In genomic region chr14:21074398-21075320, GRCm38 (mm10) we compare ENCODE assay signal across 8 mouse cellular contexts. TPM values are rescaled to one million over a fixed set of nuclear protein-coding genes. Genes with fewer than 3 reads are reported as not detected.
DNase-seq lines count a peak whose midpoint lies in the region; ATAC-seq and TF ChIP-seq lines count a peak whose summit lies in the region.

No protein-coding gene starts in this region.

- no peaks in the 10 kb centered on the region for H3K27me3 ChIP-seq in lung, embryonic 16.5 days (ENCODE audit: control insufficient read depth, insufficient read depth, low read depth, low read length)
- H3K27me3 ChIP-seq in hindbrain, postnatal 0 days (ENCODE audit: insufficient read depth, low read length) = no peaks in the 10 kb centered on the region
- H3K27me3 ChIP-seq in midbrain, embryonic 16.5 days (ENCODE audit: control insufficient read depth, insufficient read depth, low read depth, low read length) = no peaks in the 10 kb centered on the region

- H3K4me3 ChIP-seq in lung, embryonic 16.5 days (ENCODE audit: low read length) = peak overlapping the region; percentile 76
- no peak overlapping the region; the same call in 1 of the 2 replicates for H3K4me3 ChIP-seq in hindbrain, postnatal 0 days (ENCODE audit: low read length)
- H3K4me3 ChIP-seq in midbrain, embryonic 16.5 days (ENCODE audit: low read depth, low read length) = no peak overlapping the region; the same call in 1 of the 2 replicates

- H3K27ac ChIP-seq in lung, embryonic 16.5 days (ENCODE audit: low read length) = peak overlapping the region; percentile 21; the same call in 1 of the 2 replicates
- no peak overlapping the region for H3K27ac ChIP-seq in hindbrain, postnatal 0 days
- H3K27ac ChIP-seq in midbrain, embryonic 16.5 days (ENCODE audit: low read length) = no peak overlapping the region

- H3K9me3 ChIP-seq in lung, embryonic 16.5 days (ENCODE audit: control insufficient read depth, low read length) = no peaks in the 10 kb centered on the region
- H3K9me3 ChIP-seq in hindbrain, postnatal 0 days (ENCODE audit: low read length) = no peaks in the 10 kb centered on the region
- H3K9me3 ChIP-seq in midbrain, embryonic 16.5 days (replicated peaks; ENCODE audit: control insufficient read depth, low read length, poor library complexity, severe bottlenecking) = no peaks in the 10 kb centered on the region

- no peak for TF ChIP-seq CTCF in hindbrain, postnatal 0 days (IDR thresholded peaks at IDR 0.05; ENCODE audit: low read depth)

- peaks cover 22% of the 10 kb centered on the region for H3K4me1 ChIP-seq in lung, embryonic 16.5 days (replicated peaks; ENCODE audit: control insufficient read depth, insufficient read depth, low read length)
- H3K4me1 ChIP-seq in hindbrain, postnatal 0 days (ENCODE audit: insufficient read depth, low read length) = 0 out of 2 replicates have a peak, but pooled peaks cover 3% of the 10 kb centered on the region
- H3K4me1 ChIP-seq in midbrain, embryonic 16.5 days (ENCODE audit: control insufficient read depth, insufficient read depth, low read length) = peaks cover 7% of the 10 kb centered on the region

- WGBS in lung, embryonic 16.5 days = 25% methylated on average over 11 of the region's 11 CpGs
- WGBS in hindbrain, postnatal 0 days = 67% methylated on average over 11 of the region's 11 CpGs
- WGBS in midbrain, embryonic 16.5 days = 65% methylated on average over 11 of the region's 11 CpGs

- H3K4me2 ChIP-seq in lung, embryonic 16.5 days (ENCODE audit: low read depth, low read length) = peak overlapping the region; percentile 70
- H3K4me2 ChIP-seq in hindbrain, postnatal 0 days (ENCODE audit: low read depth, low read length) = peak overlapping the region; percentile 82
- peak overlapping the region; percentile 81 for H3K4me2 ChIP-seq in midbrain, embryonic 16.5 days (ENCODE audit: low read length)

- H3K9ac ChIP-seq in lung, embryonic 16.5 days (ENCODE audit: low read length) = no peak overlapping the region
- H3K9ac ChIP-seq in hindbrain, postnatal 0 days (replicated peaks; ENCODE audit: low read length) = no peak overlapping the region
- no peak overlapping the region for H3K9ac ChIP-seq in midbrain, embryonic 16.5 days (ENCODE audit: low read depth, low read length)

- DNase-seq in adrenal gland, postnatal 14 days = peak; percentile 21
- no peak for DNase-seq in adrenal gland, postnatal 10 days
- no peak for DNase-seq in lung, postnatal 10 days
- DNase-seq in hindbrain, postnatal 0 days (ENCODE audit: low spot score) = no peak
- DNase-seq in B cell, adult 2 months = no peak
- DNase-seq in urinary bladder, postnatal 14 days (ENCODE audit: low spot score) = no peak

- ATAC-seq in lung, embryonic 16.5 days (ENCODE audit: low read depth) = no peak
- ATAC-seq in hindbrain, postnatal 0 days = no peak
- no peak for ATAC-seq in midbrain, embryonic 16.5 days

- no peaks in the 10 kb centered on the region for H3K36me3 ChIP-seq in lung, embryonic 16.5 days (ENCODE audit: control insufficient read depth, insufficient read depth, low read length)
- no peaks in the 10 kb centered on the region for H3K36me3 ChIP-seq in hindbrain, postnatal 0 days (ENCODE audit: insufficient read depth, low read length)
- no peaks in the 10 kb centered on the region for H3K36me3 ChIP-seq in midbrain, embryonic 16.5 days (ENCODE audit: control insufficient read depth, insufficient read depth, low read length)

RNA-seq across cellular contexts. Expression of gene Adk, which starts 22.3 kb away (rescaled TPM):
- 97.4 and 164 TPM in 2 replicates for total RNA-seq in adrenal gland, postnatal 14 days (2021)
- 100 to 1,000 TPM; 120 to 147 TPM for total RNA-seq in adrenal gland, postnatal 10 days (2021)
- polyA plus RNA-seq in lung, embryonic 16.5 days (2015; fragmentation: Nextera tagmentation; extraction: Ambion mirVana) = 195 TPM in 2 replicates
- 21.4 and 27.4 TPM in 2 replicates for total RNA-seq in hindbrain, postnatal 0 days (2014; rRNA removed)
- polyA plus RNA-seq in hindbrain, postnatal 0 days (2015; fragmentation: Nextera tagmentation; extraction: Ambion mirVana) = 63.5 and 65.2 TPM in 2 replicates
- 40.4 and 41.1 TPM in 2 replicates for polyA plus RNA-seq in midbrain, embryonic 16.5 days (2015; fragmentation: Nextera tagmentation; extraction: Ambion mirVana)

RNA-seq across cellular contexts. Expression of gene Ap3m1, which starts 22.4 kb away (rescaled TPM):
- 87.7 and 99.3 TPM in 2 replicates for total RNA-seq in adrenal gland, postnatal 14 days (2021)
- 10 to 100 TPM; 72.5 to 74.6 TPM for total RNA-seq in adrenal gland, postnatal 10 days (2021)
- 63.9 and 83.5 TPM in 2 replicates for polyA plus RNA-seq in lung, embryonic 16.5 days (2015; fragmentation: Nextera tagmentation; extraction: Ambion mirVana)
- 53.6 and 55.2 TPM in 2 replicates for total RNA-seq in hindbrain, postnatal 0 days (2014; rRNA removed)
- 56.7 and 58.2 TPM in 2 replicates for polyA plus RNA-seq in hindbrain, postnatal 0 days (2015; fragmentation: Nextera tagmentation; extraction: Ambion mirVana)
- polyA plus RNA-seq in midbrain, embryonic 16.5 days (2015; fragmentation: Nextera tagmentation; extraction: Ambion mirVana) = 80.9 and 83.3 TPM in 2 replicates
